Mouse (Mus musculus): Measurements from ENCODE around the gene Foxm1. TPM values are rescaled to one million over a fixed set of nuclear protein-coding genes. Genes with fewer than 3 reads are reported as not detected.

The Foxm1 gene
- total and polyA plus RNA-seq, 3 experiments, result 0.65 to 0.89 (median 0.80) TPM

GRCm38 (mm10) chr6:128337467-128337866 lies 25.3 kb upstream of the Foxm1 start:
- TF ChIP-seq EP300 (IDR thresholded peaks at IDR 0.05; ENCODE audit: insufficient read depth, low read depth, low read length), result no peak
- TF ChIP-seq CTCF (IDR thresholded peaks at IDR 0.05), result no peak
- no peak for TF ChIP-seq POLR2A (IDR thresholded peaks at IDR 0.05; ENCODE audit: insufficient read depth, low read depth, low read length)
- Histone ChIP-seq H3K4me3 (no peak overlapping the region), H3K27me3 (ENCODE audit: control insufficient read depth, insufficient read depth, low read length) (no peaks in the 10 kb centered on the region), H3K4me1 (ENCODE audit: control insufficient read depth, insufficient read depth, low read length) (peaks cover 1% of the 10 kb centered on the region; the same call in 1 of the 2 replicates), H3K36me3 (ENCODE audit: control insufficient read depth, insufficient read depth, low read length) (no peaks in the 10 kb centered on the region), H3K79me2 (replicated peaks; ENCODE audit: control insufficient read depth, insufficient read depth, low read length) (peaks cover 2% of the 10 kb centered on the region; the same call in 1 of the 2 replicates), H3K9ac (ENCODE audit: low read depth, low read length) (no peak overlapping the region), H3K27ac (no peak overlapping the region)
- DNase-seq, result no peak
- 88% methylated on average over 7 of the region's 7 CpGs for WGBS
- intact Hi-C loops (cut with DNase I), result no loop called here

- Histone ChIP-seq H3K4me3 (no peak overlapping the region), H3K79me2 (replicated peaks; ENCODE audit: control insufficient read depth, insufficient read depth, low read length) (peaks cover 2% of the 10 kb centered on the region; the same call in 1 of the 2 replicates), H3K27ac (no peak overlapping the region), H3K36me3 (ENCODE audit: control insufficient read depth, insufficient read depth, low read length) (no peaks in the 10 kb centered on the region), H3K27me3 (ENCODE audit: control insufficient read depth, insufficient read depth, low read length) (no peaks in the 10 kb centered on the region), H3K4me1 (ENCODE audit: control insufficient read depth, insufficient read depth, low read length) (peaks cover 1% of the 10 kb centered on the region; the same call in 1 of the 2 replicates), H3K9ac (ENCODE audit: low read depth, low read length) (no peak overlapping the region)
- 55% methylated on average over 5 of the region's 5 CpGs for WGBS
- no peak for TF ChIP-seq POLR2A (IDR thresholded peaks at IDR 0.05; ENCODE audit: insufficient read depth, low read depth, low read length)
- TF ChIP-seq EP300 (IDR thresholded peaks at IDR 0.05; ENCODE audit: insufficient read depth, low read depth, low read length), result no peak
- TF ChIP-seq CTCF (IDR thresholded peaks at IDR 0.05), result no peak
- DNase-seq, result no peak
- intact Hi-C loops (cut with DNase I), result no loop called here
These were observed 23.9 kb upstream of the Foxm1 start for GRCm38 (mm10) chr6:128338876-128339275.

GRCm38 (mm10) chr6:128341956-128342723 lies 20.6 kb upstream of the Foxm1 start:
- no peak overlapping the region for H3K27ac ChIP-seq
- no peaks in the 10 kb centered on the region; the same call in 1 of the 2 replicates for H3K4me1 ChIP-seq (ENCODE audit: control insufficient read depth, insufficient read depth, low read length)
- intact Hi-C loops (cut with DNase I), result no loop called here
- H3K9ac ChIP-seq (ENCODE audit: low read depth, low read length), result no peak overlapping the region
- H3K79me2 ChIP-seq (replicated peaks; ENCODE audit: control insufficient read depth, insufficient read depth, low read length), result peaks cover 2% of the 10 kb centered on the region; the same call in 1 of the 2 replicates
- H3K36me3 ChIP-seq (ENCODE audit: control insufficient read depth, insufficient read depth, low read length), result no peaks in the 10 kb centered on the region
- 90% methylated on average over 11 of the region's 11 CpGs for WGBS
- H3K27me3 ChIP-seq (ENCODE audit: control insufficient read depth, insufficient read depth, low read length), result no peaks in the 10 kb centered on the region
- TF ChIP-seq EP300 (IDR thresholded peaks at IDR 0.05; ENCODE audit: insufficient read depth, low read depth, low read length), result no peak
- H3K4me3 ChIP-seq, result no peak overlapping the region
- DNase-seq, result no peak

- 76% methylated on average over 10 of the region's 10 CpGs for WGBS
These were observed 17.1 kb upstream of the Foxm1 start for GRCm38 (mm10) chr6:128345623-128346022.

GRCm38 (mm10) chr6:128346782-128347181 lies 16.0 kb upstream of the Foxm1 start:
- no peak overlapping the region for H3K9ac ChIP-seq (ENCODE audit: low read depth, low read length)
- peak overlapping the region; percentile 38 for H3K27ac ChIP-seq
- no peaks in the 10 kb centered on the region for H3K27me3 ChIP-seq (ENCODE audit: control insufficient read depth, insufficient read depth, low read length)
- no peak for DNase-seq
- intact Hi-C loops (cut with DNase I), result no loop called here
- TF ChIP-seq EP300 (IDR thresholded peaks at IDR 0.05; ENCODE audit: insufficient read depth, low read depth, low read length), result no peak
- TF ChIP-seq CTCF (IDR thresholded peaks at IDR 0.05), result no peak
- no peak for TF ChIP-seq POLR2A (IDR thresholded peaks at IDR 0.05; ENCODE audit: insufficient read depth, low read depth, low read length)
- H3K36me3 ChIP-seq (ENCODE audit: control insufficient read depth, insufficient read depth, low read length), result no peaks in the 10 kb centered on the region; the same call in 1 of the 2 replicates
- no peak overlapping the region for H3K4me3 ChIP-seq
- 79% methylated on average over 6 of the region's 6 CpGs for WGBS
- no peaks in the 10 kb centered on the region for H3K79me2 ChIP-seq (replicated peaks; ENCODE audit: control insufficient read depth, insufficient read depth, low read length)
- H3K4me1 ChIP-seq (ENCODE audit: control insufficient read depth, insufficient read depth, low read length), result no peaks in the 10 kb centered on the region; the same call in 1 of the 2 replicates

More at GRCm38 (mm10) chr6:128345623-128346022, 17.1 kb upstream of the Foxm1 start:
- Histone ChIP-seq H3K9ac (ENCODE audit: low read depth, low read length) (no peak overlapping the region), H3K4me3 (no peak overlapping the region), H3K27ac (no peak overlapping the region), H3K36me3 (ENCODE audit: control insufficient read depth, insufficient read depth, low read length) (no peaks in the 10 kb centered on the region; the same call in 1 of the 2 replicates), H3K27me3 (ENCODE audit: control insufficient read depth, insufficient read depth, low read length) (no peaks in the 10 kb centered on the region), H3K4me1 (ENCODE audit: control insufficient read depth, insufficient read depth, low read length) (no peaks in the 10 kb centered on the region; the same call in 1 of the 2 replicates), H3K79me2 (replicated peaks; ENCODE audit: control insufficient read depth, insufficient read depth, low read length) (peaks cover 2% of the 10 kb centered on the region; the same call in 1 of the 2 replicates)
- DNase-seq, result no peak
- no peak for TF ChIP-seq POLR2A (IDR thresholded peaks at IDR 0.05; ENCODE audit: insufficient read depth, low read depth, low read length)
- TF ChIP-seq CTCF (IDR thresholded peaks at IDR 0.05), result no peak
- no peak for TF ChIP-seq EP300 (IDR thresholded peaks at IDR 0.05; ENCODE audit: insufficient read depth, low read depth, low read length)
- intact Hi-C loops (cut with DNase I), result no loop called here

GRCm38 (mm10) chr6:128349711-128350110 lies 13.1 kb upstream of the Foxm1 start:
- Histone ChIP-seq H3K27me3 (ENCODE audit: control insufficient read depth, insufficient read depth, low read length) (no peaks in the 10 kb centered on the region), H3K27ac (no peak overlapping the region), H3K79me2 (replicated peaks; ENCODE audit: control insufficient read depth, insufficient read depth, low read length) (no peaks in the 10 kb centered on the region), H3K9ac (ENCODE audit: low read depth, low read length) (no peak overlapping the region), H3K4me1 (ENCODE audit: control insufficient read depth, insufficient read depth, low read length) (no peaks in the 10 kb centered on the region; the same call in 1 of the 2 replicates), H3K4me3 (no peak overlapping the region), H3K36me3 (ENCODE audit: control insufficient read depth, insufficient read depth, low read length) (no peaks in the 10 kb centered on the region; the same call in 1 of the 2 replicates)
- intact Hi-C loops (cut with DNase I), result no loop called here
- no peak for DNase-seq
- WGBS, result 41% methylated on average over 7 of the region's 7 CpGs
- TF ChIP-seq POLR2A (IDR thresholded peaks at IDR 0.05; ENCODE audit: insufficient read depth, low read depth, low read length) (no peak), EP300 (IDR thresholded peaks at IDR 0.05; ENCODE audit: insufficient read depth, low read depth, low read length) (no peak), CTCF (IDR thresholded peaks at IDR 0.05) (no peak)

Measured in heart, adult 2 months (tissue).